Mouse (Mus musculus) forebrain, embryonic 16.5 days (tissue): Measurements from ENCODE around the gene Exoc8. TPM values are rescaled to one million over a fixed set of nuclear protein-coding genes. Genes with fewer than 3 reads are reported as not detected.

Source experiments
- ATAC-seq: fragments of 200-750 bp; cut with Nextera tagmentation; 2 replicates; pipeline ENCODE4 v1.8.0; 2017; ENCODE audit warnings: mild to moderate bottlenecking, moderate library complexity
- H3K27ac ChIP-seq: fragments of 300-500 bp; sonication (generic); 2 replicates; pipeline ENCODE4 v1.5.1; 2014; ENCODE audit warnings: low read length, control low read depth
- H3K27me3 ChIP-seq: fragments of 300-500 bp; sonication (generic); replicated peaks from 2 replicates; pipeline ENCODE4 v1.6.1; 2014; ENCODE audit warnings: low read length; ENCODE audit not compliant: control insufficient read depth, insufficient read depth
- H3K36me3 ChIP-seq: fragments of 300-500 bp; sonication (generic); 2 replicates; pipeline ENCODE4 v1.6.1; 2014; ENCODE audit not compliant: control insufficient read depth, insufficient read depth
- H3K4me1 ChIP-seq: fragments of 300-500 bp; sonication (generic); replicated peaks from 2 replicates; pipeline ENCODE4 v1.6.1; 2014; ENCODE audit warnings: low read length; ENCODE audit not compliant: control insufficient read depth, insufficient read depth
- H3K4me2 ChIP-seq: fragments of 300-500 bp; sonication (generic); 2 replicates; pipeline ENCODE4 v1.6.1; 2014; ENCODE audit warnings: mild to moderate bottlenecking, low read length, control low read depth
- H3K4me3 ChIP-seq: fragments of 300-500 bp; sonication (generic); replicated peaks from 2 replicates; pipeline ENCODE4 v1.5.1; 2014; ENCODE audit warnings: mild to moderate bottlenecking, low read length, control low read depth
- H3K9ac ChIP-seq: fragments of 300-500 bp; sonication (generic); replicated peaks from 2 replicates; pipeline ENCODE4 v1.6.1; 2014; ENCODE audit warnings: low read depth, low read length, control low read depth
- H3K9me3 ChIP-seq: fragments of 300-500 bp; sonication (generic); 2 replicates; pipeline ENCODE4 v1.6.1; 2016; ENCODE audit warnings: low read length; ENCODE audit not compliant: control insufficient read depth
- WGBS: fragments of 180-500 bp; shearing (Covaris S2); extraction: QIAGEN DNeasy Blood & Tissue Kit; methylation state at CpG from one replicate; pipeline ENCODE4 v1.1.7; 2014; 5-methylcytosine and 5-hydroxymethylcytosine counted together
- polyA plus RNA-seq: library from polyadenylated mRNA; unstranded; fragments of >200 nt; fragmentation: Nextera tagmentation; extraction: Ambion mirVana; gene quantifications from 2 replicates; pipeline ENCODE4 v1.2.1, GENCODE M21; 2015

The Exoc8 gene
- polyA plus RNA-seq: 15.0 and 15.2 TPM in 2 replicates

GRCm38 (mm10) chr8:124897386-124898250 is at the start of gene Exoc8, which contains the start of gene Sprtn:
Exoc8 (minus strand) TSS chr8:124897705.
Sprtn (plus strand) TSS chr8:124897886.
- H3K27ac ChIP-seq: peak within 1 kb of the TSS; percentile 87
- H3K9ac ChIP-seq: peak within 1 kb of the TSS; percentile 88
- H3K4me3 ChIP-seq: peak within 1 kb of the TSS; percentile 100
- no peaks in the 10 kb centered on the region for H3K9me3 ChIP-seq
- ATAC-seq: peak; percentile 91
- peak within 1 kb of the TSS; percentile 96 for H3K4me2 ChIP-seq
- H3K4me1 ChIP-seq: peaks cover 34% of the 10 kb centered on the region
- WGBS: under 1% methylated on average over 114 of the region's 114 CpGs
- H3K27me3 ChIP-seq: no peaks in the 10 kb centered on the region
- peaks cover 23% of the 10 kb centered on the region for H3K36me3 ChIP-seq

DNA sequence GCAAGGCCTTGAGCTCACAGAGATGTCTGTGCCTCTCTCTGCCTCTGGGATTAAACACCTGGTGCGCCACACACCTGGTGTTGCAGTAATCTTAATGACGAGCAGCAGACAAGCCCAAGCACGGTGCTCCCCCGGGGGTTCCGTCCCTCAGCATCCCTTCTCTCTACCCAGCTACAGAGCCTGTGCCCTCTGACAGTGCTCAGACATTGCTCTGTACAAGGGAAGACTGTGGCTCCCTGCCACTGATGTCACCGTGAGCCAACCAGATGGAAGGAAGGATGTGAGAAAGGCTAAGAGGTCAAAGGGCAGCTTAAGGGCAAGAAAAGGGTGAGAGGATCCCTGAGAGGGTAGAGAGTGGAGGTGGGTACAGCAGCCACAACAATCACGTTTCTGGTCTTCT is 46.9 kb upstream of the Exoc8 start:
- H3K27me3 ChIP-seq: no peaks in the 10 kb centered on the region
- no peak overlapping the region for H3K4me2 ChIP-seq
- H3K36me3 ChIP-seq: no peaks in the 10 kb centered on the region
- H3K4me1 ChIP-seq: peaks cover 35% of the 10 kb centered on the region
- no peak for ATAC-seq
- H3K4me3 ChIP-seq: no peak overlapping the region
- WGBS: 69% methylated on average over 7 of the region's 7 CpGs
- no peak overlapping the region for H3K27ac ChIP-seq
- no peak overlapping the region for H3K9ac ChIP-seq
- no peaks in the 10 kb centered on the region for H3K9me3 ChIP-seq

GRCm38 (mm10) chr8:124943801-124944200 is 46.3 kb upstream of the Exoc8 start:
- no peak overlapping the region for H3K4me2 ChIP-seq
- H3K27ac ChIP-seq: no peak overlapping the region
- peaks cover 4% of the 10 kb centered on the region; the same call in 1 of the 2 replicates for H3K36me3 ChIP-seq
- no peaks in the 10 kb centered on the region for H3K27me3 ChIP-seq
- H3K9me3 ChIP-seq: no peaks in the 10 kb centered on the region
- H3K4me3 ChIP-seq: no peak overlapping the region
- H3K9ac ChIP-seq: no peak overlapping the region
- H3K4me1 ChIP-seq: peaks cover 35% of the 10 kb centered on the region
- WGBS: 75% methylated on average over 6 of the region's 6 CpGs
- no peak for ATAC-seq

DNA sequence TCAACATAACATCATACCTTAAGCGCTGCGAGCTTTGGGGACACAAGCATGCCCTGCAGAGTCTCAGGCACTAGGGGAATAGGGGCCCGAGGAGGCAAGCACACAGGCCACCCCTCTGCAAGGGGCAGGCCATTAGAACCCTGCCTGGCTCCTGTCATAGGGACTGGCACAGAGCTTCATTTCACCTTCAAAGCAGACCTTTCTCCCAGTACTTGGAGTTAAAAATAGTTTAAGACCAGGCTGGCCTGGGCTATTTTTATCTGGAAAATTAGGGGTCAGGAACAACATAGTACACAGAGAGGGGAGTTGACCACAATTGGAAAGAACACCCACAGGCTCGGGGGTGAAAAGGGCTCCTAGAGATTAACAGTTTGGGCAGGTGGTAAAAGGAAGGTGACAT is 39.8 kb upstream of the Exoc8 start:
- no peak overlapping the region for H3K27ac ChIP-seq
- H3K4me1 ChIP-seq: no peaks in the 10 kb centered on the region
- no peak overlapping the region for H3K4me2 ChIP-seq
- no peaks in the 10 kb centered on the region for H3K27me3 ChIP-seq
- H3K9me3 ChIP-seq: no peaks in the 10 kb centered on the region
- ATAC-seq: no peak
- no peak overlapping the region for H3K4me3 ChIP-seq
- no peak overlapping the region for H3K9ac ChIP-seq
- H3K36me3 ChIP-seq: peaks cover 4% of the 10 kb centered on the region; the same call in 1 of the 2 replicates
- WGBS: 91% methylated on average over 4 of the region's 4 CpGs

GRCm38 (mm10) chr8:124936699-124937098 is 39.2 kb upstream of the Exoc8 start:
- Histone ChIP-seq H3K27me3 (no peaks in the 10 kb centered on the region), H3K9ac (no peak overlapping the region), H3K36me3 (peaks cover 4% of the 10 kb centered on the region; the same call in 1 of the 2 replicates), H3K4me2 (no peak overlapping the region), H3K27ac (no peak overlapping the region), H3K4me1 (no peaks in the 10 kb centered on the region), H3K4me3 (no peak overlapping the region), H3K9me3 (no peaks in the 10 kb centered on the region)
- no peak for ATAC-seq
- 96% methylated on average over 10 of the region's 10 CpGs for WGBS

- ATAC-seq: no peak
- WGBS: 87% methylated on average over 5 of the region's 5 CpGs
- H3K4me1 ChIP-seq: no peaks in the 10 kb centered on the region
- H3K9ac ChIP-seq: no peak overlapping the region
- no peak overlapping the region for H3K4me3 ChIP-seq
- peaks cover 4% of the 10 kb centered on the region; the same call in 1 of the 2 replicates for H3K36me3 ChIP-seq
- H3K9me3 ChIP-seq: no peaks in the 10 kb centered on the region
- H3K4me2 ChIP-seq: no peak overlapping the region
- H3K27me3 ChIP-seq: no peaks in the 10 kb centered on the region
- H3K27ac ChIP-seq: no peak overlapping the region
Observed at GRCm38 (mm10) chr8:124935116-124935515, 37.6 kb upstream of the Exoc8 start.

- no peak overlapping the region for H3K4me3 ChIP-seq
- H3K9ac ChIP-seq: no peak overlapping the region
- H3K4me2 ChIP-seq: no peak overlapping the region
- H3K27ac ChIP-seq: no peak overlapping the region
- 0 out of 2 replicates have a peak, but pooled peaks cover 3% of the 10 kb centered on the region for H3K4me1 ChIP-seq
- no peaks in the 10 kb centered on the region for H3K9me3 ChIP-seq
- H3K27me3 ChIP-seq: no peaks in the 10 kb centered on the region
- no peaks in the 10 kb centered on the region for H3K36me3 ChIP-seq
- WGBS: 89% methylated on average over 3 of the region's 3 CpGs
- no peak for ATAC-seq
Observed at GRCm38 (mm10) chr8:124932435-124932834, 34.9 kb upstream of the Exoc8 start.

- Histone ChIP-seq H3K27ac (no peak overlapping the region), H3K27me3 (no peaks in the 10 kb centered on the region)
Observed at GRCm38 (mm10) chr8:124930649-124931048, 33.1 kb upstream of the Exoc8 start.

DNA sequence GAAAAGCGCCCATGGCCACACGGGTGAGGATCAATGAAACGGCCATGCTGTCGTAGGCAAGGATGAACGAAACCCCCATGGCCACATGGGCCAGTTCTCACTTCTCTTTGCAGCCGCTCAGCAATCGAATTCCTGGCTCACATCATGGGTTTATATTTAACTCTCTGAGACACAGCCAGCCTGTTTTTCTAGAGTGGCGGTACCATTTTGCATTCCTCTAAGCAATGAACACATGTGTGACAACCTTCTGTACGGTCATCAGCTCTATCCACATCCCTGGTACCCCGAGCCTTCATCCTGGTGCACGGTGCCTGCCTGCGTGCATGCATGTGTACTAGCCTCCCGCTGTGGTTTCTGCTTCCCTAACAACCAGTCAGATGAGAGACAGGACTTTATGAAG is 32.6 kb upstream of the Exoc8 start:
- no peaks in the 10 kb centered on the region for H3K36me3 ChIP-seq
- WGBS: 84% methylated on average over 13 of the region's 13 CpGs
- no peaks in the 10 kb centered on the region for H3K27me3 ChIP-seq
- H3K4me3 ChIP-seq: no peak overlapping the region
- H3K9me3 ChIP-seq: no peaks in the 10 kb centered on the region
- ATAC-seq: no peak
- peaks cover 3% of the 10 kb centered on the region; the same call in 1 of the 2 replicates for H3K4me1 ChIP-seq
- no peak overlapping the region; the same call in 1 of the 2 replicates for H3K27ac ChIP-seq
- H3K4me2 ChIP-seq: no peak overlapping the region
- no peak overlapping the region for H3K9ac ChIP-seq

More at GRCm38 (mm10) chr8:124930649-124931048, 33.1 kb upstream of the Exoc8 start:
- H3K4me2 ChIP-seq: no peak overlapping the region
- H3K9me3 ChIP-seq: no peaks in the 10 kb centered on the region
- no peaks in the 10 kb centered on the region for H3K36me3 ChIP-seq
- ATAC-seq: no peak
- 91% methylated on average over 4 of the region's 4 CpGs for WGBS
- H3K9ac ChIP-seq: no peak overlapping the region
- H3K4me1 ChIP-seq: peaks cover 3% of the 10 kb centered on the region; the same call in 1 of the 2 replicates
- no peak overlapping the region for H3K4me3 ChIP-seq
